ENCODE assay signal across 10 mouse cellular contexts in the genomic region with DNA sequence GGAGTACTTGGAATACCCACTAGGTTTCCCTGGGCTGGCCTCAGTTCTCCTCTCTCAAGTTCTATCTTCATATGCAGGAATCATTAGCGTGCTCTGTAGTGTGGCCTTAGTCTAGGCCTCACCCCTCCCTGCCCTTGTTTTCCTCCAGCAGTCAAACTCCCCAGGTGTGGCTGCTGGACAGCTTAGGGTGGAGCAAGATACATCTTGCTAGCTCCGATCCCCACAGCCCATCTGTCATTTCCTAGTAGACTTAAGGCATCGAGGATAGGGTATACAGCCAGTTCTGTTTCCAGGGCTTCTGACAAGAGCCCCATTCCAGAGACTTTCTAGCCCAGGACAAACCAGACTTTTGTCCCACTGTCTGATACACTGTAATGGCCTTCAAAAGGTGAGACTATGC. TPM values are rescaled to one million over a fixed set of nuclear protein-coding genes. Genes with fewer than 3 reads are reported as not detected.
DNase-seq lines count a peak whose midpoint lies in the region; ATAC-seq and TF ChIP-seq lines count a peak whose summit lies in the region.
"Had no signal": no experiment of that assay in that cellular context is flagged by ENCODE, and none has a peak within 500 bp of the region (broad histone marks: within the 10 kb centered on the region; RNA-seq: fewer than 3 reads in every experiment).

No protein-coding gene starts in this region.

- H3K9me3 ChIP-seq in forebrain, embryonic 11.5 days (ENCODE audit: control insufficient read depth, low read length) = no peaks in the 10 kb centered on the region
- no peaks in the 10 kb centered on the region for H3K9me3 ChIP-seq in forebrain, postnatal 0 days (ENCODE audit: low read length)
- H3K9me3 ChIP-seq in liver, embryonic 12.5 days (replicated peaks) = no peaks in the 10 kb centered on the region
- H3K9me3 ChIP-seq in liver, embryonic 11.5 days (ENCODE audit: control insufficient read depth, low read length) = no peaks in the 10 kb centered on the region
- no peaks in the 10 kb centered on the region for H3K9me3 ChIP-seq in hindbrain, embryonic 14.5 days (ENCODE audit: control insufficient read depth, low read length)
- no peaks in the 10 kb centered on the region for H3K9me3 ChIP-seq in midbrain, embryonic 15.5 days
- no peaks in the 10 kb centered on the region for H3K9me3 ChIP-seq in kidney, embryonic 14.5 days (ENCODE audit: control insufficient read depth, low read length)
- H3K9me3 ChIP-seq: G1E; limb, embryonic 13.5 days had no signal

- no peak overlapping the region for H3K4me3 ChIP-seq in forebrain, embryonic 11.5 days (ENCODE audit: low read depth, low read length)
- no peak overlapping the region for H3K4me3 ChIP-seq in forebrain, postnatal 0 days (ENCODE audit: low read depth, low read length)
- no peak overlapping the region for H3K4me3 ChIP-seq in liver, embryonic 12.5 days
- no peak overlapping the region for H3K4me3 ChIP-seq in liver, embryonic 11.5 days (ENCODE audit: low read depth, low read length)
- H3K4me3 ChIP-seq in hindbrain, embryonic 14.5 days (replicated peaks; ENCODE audit: low read length) = peak overlapping the region; percentile 50; the same call in 1 of the 2 replicates
- H3K4me3 ChIP-seq in midbrain, embryonic 15.5 days = no peak overlapping the region
- no peak overlapping the region for H3K4me3 ChIP-seq in kidney, embryonic 14.5 days (ENCODE audit: low read length)

- peak; percentile 50 for DNase-seq in forebrain, embryonic 11.5 days (ENCODE audit: low spot score)
- no peak for DNase-seq in forebrain, postnatal 0 days
- no peak for DNase-seq in liver, embryonic 11.5 days (ENCODE audit: low spot score)
- no peak for DNase-seq in hindbrain, embryonic 14.5 days (ENCODE audit: low spot score)
- DNase-seq in Muller cell, postnatal 12 days (ENCODE audit: inconsistent ontology term) = no peak

- H3K36me3 ChIP-seq in forebrain, embryonic 11.5 days (ENCODE audit: control insufficient read depth, insufficient read depth, low read length) = no peaks in the 10 kb centered on the region
- H3K36me3 ChIP-seq in forebrain, postnatal 0 days (ENCODE audit: insufficient read depth) = no peaks in the 10 kb centered on the region
- peaks cover under 1% of the 10 kb centered on the region; the same call in 1 of the 2 replicates for H3K36me3 ChIP-seq in liver, embryonic 12.5 days
- no peaks in the 10 kb centered on the region for H3K36me3 ChIP-seq in liver, embryonic 11.5 days (ENCODE audit: control insufficient read depth, insufficient read depth, low read length)
- 0 out of 2 replicates have a peak, but pooled peaks cover 5% of the 10 kb centered on the region for H3K36me3 ChIP-seq in hindbrain, embryonic 14.5 days (replicated peaks; ENCODE audit: control insufficient read depth, insufficient read depth)
- no peaks in the 10 kb centered on the region for H3K36me3 ChIP-seq in midbrain, embryonic 15.5 days (replicated peaks)
- no peaks in the 10 kb centered on the region for H3K36me3 ChIP-seq in kidney, embryonic 14.5 days (ENCODE audit: control insufficient read depth, insufficient read depth, low read length)

- ATAC-seq in forebrain, embryonic 11.5 days (replicated peaks; ENCODE audit: low FRiP score) = no peak
- ATAC-seq in forebrain, postnatal 0 days = no peak
- ATAC-seq in liver, embryonic 12.5 days = no peak
- no peak for ATAC-seq in liver, embryonic 11.5 days (replicated peaks; ENCODE audit: low FRiP score)
- no peak for ATAC-seq in hindbrain, embryonic 14.5 days (ENCODE audit: low FRiP score)
- no peak for ATAC-seq in midbrain, embryonic 15.5 days (replicated peaks)
- ATAC-seq in kidney, embryonic 14.5 days (ENCODE audit: low FRiP score, low TSS enrichment) = no peak

- no peak for TF ChIP-seq CTCF in forebrain, postnatal 0 days (IDR thresholded peaks at IDR 0.05; ENCODE audit: low read depth)

- H3K4me2 ChIP-seq in forebrain, embryonic 11.5 days (ENCODE audit: low read depth, low read length, severe bottlenecking) = 0 out of 2 replicates have a peak overlapping the region, but pooled peaks have one; percentile 94
- no peak overlapping the region for H3K4me2 ChIP-seq in forebrain, postnatal 0 days (ENCODE audit: low read depth)
- peak overlapping the region; percentile 100; the same call in 1 of the 2 replicates for H3K4me2 ChIP-seq in liver, embryonic 12.5 days
- H3K4me2 ChIP-seq in liver, embryonic 11.5 days = no peak overlapping the region
- no peak overlapping the region for H3K4me2 ChIP-seq in hindbrain, embryonic 14.5 days (replicated peaks)
- H3K4me2 ChIP-seq in midbrain, embryonic 15.5 days = 0 out of 2 replicates have a peak overlapping the region, but pooled peaks have one; percentile 70
- H3K4me2 ChIP-seq in kidney, embryonic 14.5 days (replicated peaks; ENCODE audit: low read depth, low read length) = no peak overlapping the region

- peaks cover 44% of the 10 kb centered on the region for H3K4me1 ChIP-seq in forebrain, embryonic 11.5 days (replicated peaks; ENCODE audit: control insufficient read depth, insufficient read depth, low read length)
- peaks cover 18% of the 10 kb centered on the region; the same call in 1 of the 2 replicates for H3K4me1 ChIP-seq in forebrain, postnatal 0 days (ENCODE audit: insufficient read depth)
- H3K4me1 ChIP-seq in liver, embryonic 12.5 days = peaks cover 87% of the 10 kb centered on the region
- H3K4me1 ChIP-seq in liver, embryonic 11.5 days (replicated peaks; ENCODE audit: control insufficient read depth, insufficient read depth, low read length) = peaks cover 56% of the 10 kb centered on the region
- H3K4me1 ChIP-seq in hindbrain, embryonic 14.5 days (replicated peaks; ENCODE audit: control insufficient read depth, insufficient read depth, low read length) = peaks cover 59% of the 10 kb centered on the region
- peaks cover 70% of the 10 kb centered on the region for H3K4me1 ChIP-seq in midbrain, embryonic 15.5 days
- H3K4me1 ChIP-seq in kidney, embryonic 14.5 days (ENCODE audit: control insufficient read depth, insufficient read depth, low read length) = peaks cover 53% of the 10 kb centered on the region

- H3K27ac ChIP-seq in forebrain, embryonic 11.5 days (ENCODE audit: low read depth, low read length) = no peak overlapping the region
- no peak overlapping the region for H3K27ac ChIP-seq in forebrain, postnatal 0 days (ENCODE audit: low read depth, low read length)
- H3K27ac ChIP-seq in liver, embryonic 12.5 days = peak overlapping the region; percentile 69
- no peak overlapping the region for H3K27ac ChIP-seq in liver, embryonic 11.5 days (ENCODE audit: low read depth, low read length)
- H3K27ac ChIP-seq in hindbrain, embryonic 14.5 days = no peak overlapping the region
- no peak overlapping the region for H3K27ac ChIP-seq in midbrain, embryonic 15.5 days
- no peak overlapping the region for H3K27ac ChIP-seq in kidney, embryonic 14.5 days (ENCODE audit: low read depth, low read length)

- WGBS in forebrain, embryonic 11.5 days = 87% methylated on average over 3 of the region's 3 CpGs
- WGBS in forebrain, postnatal 0 days = 90% methylated on average over 3 of the region's 3 CpGs
- 75% methylated on average over 3 of the region's 3 CpGs for WGBS in liver, embryonic 12.5 days (ENCODE audit: insufficient replicate concordance)
- WGBS in liver, embryonic 11.5 days = 77% methylated on average over 3 of the region's 3 CpGs
- 88% methylated on average over 3 of the region's 3 CpGs for WGBS in hindbrain, embryonic 14.5 days
- 75% methylated on average over 3 of the region's 3 CpGs for WGBS in midbrain, embryonic 15.5 days
- WGBS in kidney, embryonic 14.5 days = 90% methylated on average over 3 of the region's 3 CpGs

- H3K9ac ChIP-seq in forebrain, embryonic 11.5 days (ENCODE audit: low read length) = no peak overlapping the region; the same call in 1 of the 2 replicates
- no peak overlapping the region for H3K9ac ChIP-seq in forebrain, postnatal 0 days
- H3K9ac ChIP-seq in liver, embryonic 12.5 days = peak overlapping the region; percentile 24; the same call in 1 of the 2 replicates
- no peak overlapping the region for H3K9ac ChIP-seq in liver, embryonic 11.5 days (ENCODE audit: low read depth, low read length)
- H3K9ac ChIP-seq in hindbrain, embryonic 14.5 days = no peak overlapping the region
- H3K9ac ChIP-seq in midbrain, embryonic 15.5 days = no peak overlapping the region
- no peak overlapping the region for H3K9ac ChIP-seq in kidney, embryonic 14.5 days (ENCODE audit: low read depth, low read length)

- H3K27me3 ChIP-seq in forebrain, embryonic 11.5 days (ENCODE audit: control insufficient read depth, insufficient read depth, low read length) = no peaks in the 10 kb centered on the region
- no peaks in the 10 kb centered on the region for H3K27me3 ChIP-seq in forebrain, postnatal 0 days (ENCODE audit: insufficient read depth, low read length)
- no peaks in the 10 kb centered on the region for H3K27me3 ChIP-seq in liver, embryonic 12.5 days (replicated peaks)
- no peaks in the 10 kb centered on the region for H3K27me3 ChIP-seq in liver, embryonic 11.5 days (replicated peaks; ENCODE audit: control insufficient read depth, insufficient read depth, low read length)
- no peaks in the 10 kb centered on the region for H3K27me3 ChIP-seq in hindbrain, embryonic 14.5 days (ENCODE audit: control insufficient read depth, insufficient read depth, low read length)
- H3K27me3 ChIP-seq in midbrain, embryonic 15.5 days (replicated peaks) = no peaks in the 10 kb centered on the region
- no peaks in the 10 kb centered on the region for H3K27me3 ChIP-seq in kidney, embryonic 14.5 days (ENCODE audit: control insufficient read depth, insufficient read depth, low read length)
- H3K27me3 ChIP-seq: limb, embryonic 13.5 days had no signal

RNA-seq across cellular contexts. Expression of gene Txnrd2, which starts 34.5 kb away (rescaled TPM):
- 24.8 and 26.7 TPM in 2 replicates for polyA plus RNA-seq in forebrain, embryonic 11.5 days (2014; fragmentation: Nextera tagmentation; extraction: Ambion mirVana)
- total RNA-seq in forebrain, postnatal 0 days (2014; rRNA removed) = 9.7 and 11.5 TPM in 2 replicates
- 28.0 and 34.4 TPM in 2 replicates for polyA plus RNA-seq in forebrain, postnatal 0 days (2015; fragmentation: Nextera tagmentation; extraction: Ambion mirVana)
- polyA plus RNA-seq in liver, embryonic 12.5 days (2016; fragmentation: Nextera tagmentation; extraction: Ambion mirVana) = 106 and 107 TPM in 2 replicates
- polyA plus RNA-seq in liver, embryonic 11.5 days (2014; fragmentation: Nextera tagmentation; extraction: Ambion mirVana) = 83.7 and 91.8 TPM in 2 replicates
- 26.0 and 28.2 TPM in 2 replicates for polyA plus RNA-seq in hindbrain, embryonic 14.5 days (2014; fragmentation: Nextera tagmentation; extraction: Ambion mirVana)
- polyA plus RNA-seq in midbrain, embryonic 15.5 days (2015; fragmentation: Nextera tagmentation; extraction: Ambion mirVana) = 34.0 and 35.5 TPM in 2 replicates
- polyA plus RNA-seq in kidney, embryonic 14.5 days (2014; fragmentation: Nextera tagmentation; extraction: Ambion mirVana) = 21.9 and 23.6 TPM in 2 replicates

RNA-seq across cellular contexts. Expression of gene Comt, which starts 34.9 kb away (rescaled TPM):
- 53.6 and 55.2 TPM in 2 replicates for polyA plus RNA-seq in forebrain, embryonic 11.5 days (2014; fragmentation: Nextera tagmentation; extraction: Ambion mirVana)
- 65.6 and 68.4 TPM in 2 replicates for total RNA-seq in forebrain, postnatal 0 days (2014; rRNA removed)
- 79.9 and 105 TPM in 2 replicates for polyA plus RNA-seq in forebrain, postnatal 0 days (2015; fragmentation: Nextera tagmentation; extraction: Ambion mirVana)
- polyA plus RNA-seq in liver, embryonic 12.5 days (2016; fragmentation: Nextera tagmentation; extraction: Ambion mirVana) = 113 and 120 TPM in 2 replicates
- polyA plus RNA-seq in liver, embryonic 11.5 days (2014; fragmentation: Nextera tagmentation; extraction: Ambion mirVana) = 140 and 141 TPM in 2 replicates
- 91.6 and 99.4 TPM in 2 replicates for polyA plus RNA-seq in hindbrain, embryonic 14.5 days (2014; fragmentation: Nextera tagmentation; extraction: Ambion mirVana)
- 104 and 107 TPM in 2 replicates for polyA plus RNA-seq in midbrain, embryonic 15.5 days (2015; fragmentation: Nextera tagmentation; extraction: Ambion mirVana)
- 78.7 and 89.0 TPM in 2 replicates for polyA plus RNA-seq in kidney, embryonic 14.5 days (2014; fragmentation: Nextera tagmentation; extraction: Ambion mirVana)

RNA-seq across cellular contexts. Expression of gene Arvcf, which starts 43.7 kb away (rescaled TPM):
- 99.4 and 103 TPM in 2 replicates for polyA plus RNA-seq in forebrain, embryonic 11.5 days (2014; fragmentation: Nextera tagmentation; extraction: Ambion mirVana)
- 103 and 120 TPM in 2 replicates for total RNA-seq in forebrain, postnatal 0 days (2014; rRNA removed)
- 31.2 and 42.8 TPM in 2 replicates for polyA plus RNA-seq in forebrain, postnatal 0 days (2015; fragmentation: Nextera tagmentation; extraction: Ambion mirVana)
- 12.6 and 12.9 TPM in 2 replicates for polyA plus RNA-seq in liver, embryonic 12.5 days (2016; fragmentation: Nextera tagmentation; extraction: Ambion mirVana)
- polyA plus RNA-seq in liver, embryonic 11.5 days (2014; fragmentation: Nextera tagmentation; extraction: Ambion mirVana) = 13.8 and 15.5 TPM in 2 replicates
- 53.2 and 64.6 TPM in 2 replicates for polyA plus RNA-seq in hindbrain, embryonic 14.5 days (2014; fragmentation: Nextera tagmentation; extraction: Ambion mirVana)
- polyA plus RNA-seq in midbrain, embryonic 15.5 days (2015; fragmentation: Nextera tagmentation; extraction: Ambion mirVana) = 94.4 and 99.5 TPM in 2 replicates
- polyA plus RNA-seq in kidney, embryonic 14.5 days (2014; fragmentation: Nextera tagmentation; extraction: Ambion mirVana) = 16.3 and 27.0 TPM in 2 replicates

RNA-seq across cellular contexts. Expression of gene Tango2, which starts 43.8 kb away (rescaled TPM):
- polyA plus RNA-seq in forebrain, embryonic 11.5 days (2014; fragmentation: Nextera tagmentation; extraction: Ambion mirVana) = 39.1 and 40.4 TPM in 2 replicates
- total RNA-seq in forebrain, postnatal 0 days (2014; rRNA removed) = 25.5 and 43.0 TPM in 2 replicates
- polyA plus RNA-seq in forebrain, postnatal 0 days (2015; fragmentation: Nextera tagmentation; extraction: Ambion mirVana) = 69.9 and 75.9 TPM in 2 replicates
- polyA plus RNA-seq in liver, embryonic 12.5 days (2016; fragmentation: Nextera tagmentation; extraction: Ambion mirVana) = 76.3 and 79.3 TPM in 2 replicates
- polyA plus RNA-seq in liver, embryonic 11.5 days (2014; fragmentation: Nextera tagmentation; extraction: Ambion mirVana) = 104 and 109 TPM in 2 replicates
- polyA plus RNA-seq in hindbrain, embryonic 14.5 days (2014; fragmentation: Nextera tagmentation; extraction: Ambion mirVana) = 94.5 and 97.9 TPM in 2 replicates
- 74.3 and 83.1 TPM in 2 replicates for polyA plus RNA-seq in midbrain, embryonic 15.5 days (2015; fragmentation: Nextera tagmentation; extraction: Ambion mirVana)
- 19.8 and 20.0 TPM in 2 replicates for polyA plus RNA-seq in kidney, embryonic 14.5 days (2014; fragmentation: Nextera tagmentation; extraction: Ambion mirVana)

Comparison
In these comparisons a context has a peak if more than half of its experiments do, and no peak if none do; other contexts are left out.
1. H3K4me2 ChIP-seq: peak in forebrain, embryonic 11.5 days (single experiment), liver, embryonic 12.5 days (single experiment) and midbrain, embryonic 15.5 days (single experiment); none in forebrain, postnatal 0 days (single experiment), liver, embryonic 11.5 days (single experiment), hindbrain, embryonic 14.5 days (single experiment) and kidney, embryonic 14.5 days (single experiment).